Mouse (Mus musculus): Measurements from ENCODE around the gene Setx.
A peak's percentile ranks its signal among the peaks of the same experiment; 100 is the strongest.

DNA sequence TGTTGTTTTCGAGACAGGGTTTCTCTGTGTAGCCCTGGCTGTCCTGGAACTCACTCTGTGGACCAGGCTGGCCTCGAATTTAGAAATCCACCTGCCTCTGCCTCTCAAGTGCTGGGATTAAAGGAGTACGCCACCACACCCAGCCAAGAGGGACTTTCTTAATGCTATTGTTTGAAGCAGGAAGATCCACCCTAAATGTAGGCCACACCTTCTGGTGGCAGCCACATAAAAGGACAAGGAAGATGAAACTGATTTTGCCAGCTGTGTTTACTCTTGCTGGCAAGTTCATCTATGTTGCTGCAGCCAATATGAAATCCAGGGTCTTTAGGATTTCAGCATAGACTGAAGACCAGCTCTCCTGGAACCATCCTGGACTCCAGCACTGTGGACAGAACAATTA, 26.5 kb upstream of the Setx start:
- TF ChIP-seq E2F4 (IDR thresholded peaks at IDR 0.05; ENCODE audit: insufficient read depth): no peak
- no peak for TF ChIP-seq POLR2A (IDR thresholded peaks at IDR 0.05; ENCODE audit: insufficient read length, low read depth)
- TF ChIP-seq USF1 (IDR thresholded peaks at IDR 0.05; ENCODE audit: low read depth): no peak
- no peak for TF ChIP-seq CEBPB (IDR thresholded peaks at IDR 0.05; ENCODE audit: insufficient read depth, poor library complexity, severe bottlenecking)
- no peak for TF ChIP-seq MAX (IDR thresholded peaks at IDR 0.05; ENCODE audit: low read depth)
- no peak for TF ChIP-seq POLR2AphosphoS2 (IDR thresholded peaks at IDR 0.05; ENCODE audit: insufficient read length, low read depth)
- no peak for TF ChIP-seq TCF12 (IDR thresholded peaks at IDR 0.05; ENCODE audit: insufficient read depth, poor library complexity, severe bottlenecking)
- peak in 1 of 3 experiments; percentile 6 for TF ChIP-seq MYOD1 (IDR thresholded peaks at IDR 0.05; ENCODE audit: control insufficient read depth in 1 of 3, insufficient read length in 2 of 3, low read depth in 2 of 3)
